Mouse (Mus musculus) cerebellum, adult 2 months (tissue): Measurements from ENCODE around the gene Tmem252. TPM values are rescaled to one million over a fixed set of nuclear protein-coding genes. Genes with fewer than 3 reads are reported as not detected.

ENCODE experiments used
- DNase-seq, 2 experiments: peaks; one replicate each; pipeline ENCODE4 v3.0.0; 2021
- H3K27ac ChIP-seq: fragments of 200-500 bp; 2 replicates; pipeline ENCODE4 v1.5.1; 2012; ENCODE audit warnings: low read length, control low read depth, inconsistent platforms; ENCODE audit not compliant: insufficient read depth
- H3K27me3 ChIP-seq: fragments of 200-500 bp; 2 replicates; pipeline ENCODE4 v1.6.1; 2012; ENCODE audit warnings: inconsistent platforms, mild to moderate bottlenecking, low read length, moderate library complexity; ENCODE audit not compliant: control insufficient read depth, insufficient read depth
- H3K4me1 ChIP-seq: fragments of 200-500 bp; 2 replicates; pipeline ENCODE4 v1.6.1; 2011; ENCODE audit warnings: low read length; ENCODE audit not compliant: control insufficient read depth, insufficient read depth
- H3K4me3 ChIP-seq: fragments of 200-500 bp; replicated peaks from 2 replicates; pipeline ENCODE3; 2011; ENCODE audit warnings: mild to moderate bottlenecking, low read depth, low read length, control low read depth; ENCODE audit not compliant: insufficient read depth
- CTCF ChIP-seq: fragments of 200-500 bp; IDR thresholded peaks from 2 replicates; pipeline ENCODE4 v1.5.1; 2011; ENCODE audit warnings: low read depth, mild to moderate bottlenecking, control low read depth, low read length, moderate library complexity, borderline replicate concordance; ENCODE audit not compliant: insufficient read depth
- POLR2A ChIP-seq: fragments of 200-500 bp; IDR thresholded peaks from 2 replicates; pipeline ENCODE4 v1.6.1; 2011; ENCODE audit warnings: low read length, control low read depth, borderline replicate concordance; ENCODE audit not compliant: insufficient read depth
- WGBS: fragments of 180-500 bp; shearing (Covaris S2); methylation state at CpG from one replicate; pipeline ENCODE4 v1.1.7; 2018; 5-methylcytosine and 5-hydroxymethylcytosine counted together
- polyA plus RNA-seq: library from polyadenylated mRNA; depleted of rRNA; stranded (reverse); fragments of >200 nt; gene quantifications from 2 replicates; pipeline ENCODE4 v1.2.3, GENCODE M21; 2012

Tmem252 gene
- polyA plus RNA-seq, 1 experiment: 0.26 TPM

DNA sequence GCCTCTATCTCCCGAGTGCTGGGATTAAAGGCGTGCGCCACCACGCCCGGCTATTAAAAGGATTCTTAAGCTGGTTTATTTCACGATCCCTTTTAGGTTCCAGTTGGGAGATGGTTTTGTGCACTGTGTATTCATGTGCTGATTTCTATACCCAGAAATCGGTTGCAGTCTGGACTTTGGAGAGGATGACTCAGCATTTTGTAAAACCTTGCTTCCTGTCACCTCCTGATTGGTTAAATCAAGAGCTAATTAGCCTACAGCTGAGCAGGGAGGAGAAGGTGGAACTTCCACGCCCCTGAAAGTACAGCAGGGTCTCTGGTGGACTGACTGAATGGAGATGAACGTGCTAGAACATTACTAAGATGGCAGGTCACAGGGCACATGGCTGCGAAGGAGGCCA lies 12.6 kb downstream of the Tmem252 start:
- TF ChIP-seq POLR2A: no peak
- no peak for TF ChIP-seq CTCF
- WGBS: 90% methylated on average over 10 of the region's 10 CpGs
- H3K4me1 ChIP-seq: no peaks in the 10 kb centered on the region
- H3K4me3 ChIP-seq: no peak overlapping the region
- DNase-seq: no peak
- no peaks in the 10 kb centered on the region for H3K27me3 ChIP-seq
- no peak overlapping the region for H3K27ac ChIP-seq

DNA sequence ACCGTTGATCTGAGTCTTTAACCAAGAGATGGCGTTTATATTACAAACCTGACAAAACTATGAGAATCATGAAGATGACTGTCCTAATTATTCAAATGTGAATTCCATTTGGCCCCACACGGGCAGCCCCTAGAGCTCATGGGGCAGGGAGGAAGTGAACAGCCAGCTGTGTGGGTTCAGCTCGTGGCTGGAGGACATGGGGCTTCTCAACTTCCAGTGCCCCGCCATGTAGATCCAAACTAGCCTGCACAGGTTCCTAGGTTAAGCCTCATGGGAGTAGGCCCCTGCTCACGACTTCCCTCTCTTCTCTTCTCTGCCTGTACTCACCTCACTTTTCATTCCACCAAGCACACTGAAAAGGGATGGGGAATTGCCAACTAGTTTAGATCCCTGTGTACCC lies 14.5 kb downstream of the Tmem252 start:
- H3K4me1 ChIP-seq: no peaks in the 10 kb centered on the region
- no peak overlapping the region for H3K4me3 ChIP-seq
- TF ChIP-seq POLR2A (no peak), CTCF (no peak)
- no peaks in the 10 kb centered on the region for H3K27me3 ChIP-seq
- DNase-seq: no peak
- H3K27ac ChIP-seq: no peak overlapping the region
- 72% methylated on average over 6 of the region's 6 CpGs for WGBS

- 91% methylated on average over 4 of the region's 4 CpGs for WGBS
- H3K27me3 ChIP-seq: no peaks in the 10 kb centered on the region
- H3K27ac ChIP-seq: no peak overlapping the region
- no peak for TF ChIP-seq CTCF
- no peak for TF ChIP-seq POLR2A
- no peak overlapping the region for H3K4me3 ChIP-seq
- DNase-seq: no peak
- no peaks in the 10 kb centered on the region for H3K4me1 ChIP-seq
Observed at GRCm38 (mm10) chr19:24689531-24689930, 15.7 kb downstream of the Tmem252 start.

GRCm38 (mm10) chr19:24692691-24693090 lies 18.9 kb downstream of the Tmem252 start:
- Histone ChIP-seq H3K4me1 (no peaks in the 10 kb centered on the region), H3K27me3 (no peaks in the 10 kb centered on the region), H3K27ac (no peak overlapping the region), H3K4me3 (no peak overlapping the region)
- TF ChIP-seq CTCF (no peak), POLR2A (no peak)
- DNase-seq: no peak
- 83% methylated on average over 2 of the region's 2 CpGs for WGBS

DNA sequence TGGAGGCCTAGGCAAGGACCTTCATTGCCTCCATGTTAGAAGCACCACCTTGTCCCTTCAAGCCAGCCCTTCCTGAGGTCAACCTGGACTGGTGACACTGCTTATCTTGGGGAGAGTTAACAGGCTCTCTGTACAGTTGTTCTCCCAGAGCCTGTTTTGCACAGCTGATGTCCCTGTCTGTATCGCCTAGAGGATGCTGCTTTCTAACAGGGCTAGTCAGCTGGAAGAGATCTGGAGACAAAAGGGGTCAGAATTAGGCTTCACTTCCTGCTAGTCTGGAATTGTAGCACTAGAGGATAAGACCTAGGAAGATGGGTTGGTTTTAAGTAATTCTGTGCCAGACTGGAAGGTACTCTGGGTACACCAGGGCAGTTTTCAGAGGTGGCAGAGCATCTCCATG lies 24.1 kb downstream of the Tmem252 start:
- H3K4me1 ChIP-seq: no peaks in the 10 kb centered on the region
- no peaks in the 10 kb centered on the region for H3K27me3 ChIP-seq
- no peak for DNase-seq
- WGBS: 64% methylated on average over 1 of the region's 1 CpGs
- H3K27ac ChIP-seq: no peak overlapping the region
- H3K4me3 ChIP-seq: no peak overlapping the region
- no peak for TF ChIP-seq CTCF
- TF ChIP-seq POLR2A: no peak

DNA sequence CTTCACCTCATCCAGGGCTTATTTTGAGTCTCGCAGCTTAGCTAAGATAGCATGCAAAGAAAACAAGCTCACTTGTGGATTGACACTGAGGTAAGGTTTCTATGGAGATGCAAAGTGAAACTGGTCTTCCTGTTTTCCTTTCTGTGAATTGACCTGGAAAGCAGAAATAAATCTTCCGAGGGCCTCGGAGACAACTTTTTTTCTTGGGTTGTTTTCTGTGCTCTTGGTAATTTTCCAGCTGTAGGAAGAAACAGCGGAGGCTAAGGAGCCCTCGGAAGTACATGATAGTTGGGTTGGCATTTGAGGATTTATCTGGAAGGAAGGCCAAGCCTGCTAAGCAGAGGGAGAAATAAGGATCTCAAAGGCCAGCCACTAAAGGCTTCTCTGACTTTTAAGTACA lies 24.8 kb downstream of the Tmem252 start:
- Histone ChIP-seq H3K4me1 (no peaks in the 10 kb centered on the region), H3K27me3 (no peaks in the 10 kb centered on the region), H3K27ac (no peak overlapping the region), H3K4me3 (no peak overlapping the region)
- 53% methylated on average over 5 of the region's 5 CpGs for WGBS
- DNase-seq: no peak
- TF ChIP-seq POLR2A (no peak), CTCF (no peak)

DNA sequence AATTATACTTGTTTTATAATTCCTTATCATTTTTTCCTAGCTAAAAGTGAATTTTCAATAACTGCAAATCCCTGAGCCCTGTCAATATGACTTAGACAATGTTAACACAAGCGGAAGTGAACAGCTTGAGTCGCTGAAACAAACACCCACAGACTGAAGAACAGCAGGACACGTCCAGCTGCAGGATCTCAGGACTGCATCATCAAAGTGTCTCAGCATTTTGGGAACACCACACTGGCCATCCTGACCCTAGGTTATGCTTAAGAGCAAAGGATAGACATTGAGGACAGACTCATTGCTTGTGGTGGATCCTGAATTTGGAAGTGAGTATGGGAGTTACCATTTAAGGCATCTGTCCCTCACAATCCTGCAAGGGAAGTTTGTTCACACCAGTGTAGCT lies 25.4 kb downstream of the Tmem252 start:
- Histone ChIP-seq H3K4me3 (no peak overlapping the region), H3K27me3 (no peaks in the 10 kb centered on the region), H3K4me1 (no peaks in the 10 kb centered on the region), H3K27ac (no peak overlapping the region)
- DNase-seq: no peak
- TF ChIP-seq CTCF: no peak
- TF ChIP-seq POLR2A: no peak
- WGBS: 50% methylated on average over 3 of the region's 3 CpGs

- DNase-seq: no peak
- Histone ChIP-seq H3K4me1 (no peaks in the 10 kb centered on the region), H3K27me3 (no peaks in the 10 kb centered on the region), H3K4me3 (no peak overlapping the region), H3K27ac (no peak overlapping the region)
- TF ChIP-seq POLR2A: no peak
Observed at GRCm38 (mm10) chr19:24699910-24700309, 26.1 kb downstream of the Tmem252 start.

GRCm38 (mm10) chr19:24700664-24701063 lies 26.9 kb downstream of the Tmem252 start:
- Histone ChIP-seq H3K4me1 (no peaks in the 10 kb centered on the region), H3K4me3 (no peak overlapping the region), H3K27ac (no peak overlapping the region), H3K27me3 (no peaks in the 10 kb centered on the region)
- TF ChIP-seq CTCF (no peak), POLR2A (no peak)
- WGBS: 73% methylated on average over 5 of the region's 5 CpGs
- no peak for DNase-seq
